Mouse (Mus musculus): ENCODE measurements at regions not wholly inside any gene's neighbourhood (a gene's known extent, or its start where the extent isn't known, plus 50 kb on each side); places are given as distances from the start of the nearest gene placed in this dataset.
A peak's percentile ranks its signal among the peaks of the same experiment; 100 is the strongest.

DNA sequence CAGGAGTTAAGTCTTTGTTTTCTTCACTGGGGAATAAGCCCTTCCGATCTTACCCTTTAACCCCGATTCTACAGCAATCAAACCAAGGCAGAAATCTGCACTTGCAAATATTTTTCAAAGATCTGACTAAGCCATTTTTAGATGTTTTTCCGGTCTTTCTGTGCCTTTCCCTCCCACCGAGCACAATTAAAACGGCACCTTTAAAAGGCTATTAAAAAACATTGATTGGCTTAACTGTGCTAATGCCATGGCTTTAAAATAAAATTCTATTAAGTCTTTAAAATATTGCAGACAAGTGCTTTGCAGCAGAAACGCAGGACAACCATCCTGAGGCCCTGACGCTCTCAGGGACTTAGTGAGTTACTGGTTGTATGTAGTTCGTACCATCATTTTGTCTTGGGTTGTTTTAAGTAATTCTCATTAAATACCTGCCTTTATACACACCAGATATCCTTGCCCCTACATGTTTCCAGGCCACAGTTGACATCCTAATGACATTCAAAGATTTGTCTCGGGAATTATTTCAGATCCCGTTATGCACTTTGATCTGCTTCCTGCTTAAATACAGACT lies 197.6 kb upstream of the Hnrnpa3 start:
- DNase-seq: no peak

DNA sequence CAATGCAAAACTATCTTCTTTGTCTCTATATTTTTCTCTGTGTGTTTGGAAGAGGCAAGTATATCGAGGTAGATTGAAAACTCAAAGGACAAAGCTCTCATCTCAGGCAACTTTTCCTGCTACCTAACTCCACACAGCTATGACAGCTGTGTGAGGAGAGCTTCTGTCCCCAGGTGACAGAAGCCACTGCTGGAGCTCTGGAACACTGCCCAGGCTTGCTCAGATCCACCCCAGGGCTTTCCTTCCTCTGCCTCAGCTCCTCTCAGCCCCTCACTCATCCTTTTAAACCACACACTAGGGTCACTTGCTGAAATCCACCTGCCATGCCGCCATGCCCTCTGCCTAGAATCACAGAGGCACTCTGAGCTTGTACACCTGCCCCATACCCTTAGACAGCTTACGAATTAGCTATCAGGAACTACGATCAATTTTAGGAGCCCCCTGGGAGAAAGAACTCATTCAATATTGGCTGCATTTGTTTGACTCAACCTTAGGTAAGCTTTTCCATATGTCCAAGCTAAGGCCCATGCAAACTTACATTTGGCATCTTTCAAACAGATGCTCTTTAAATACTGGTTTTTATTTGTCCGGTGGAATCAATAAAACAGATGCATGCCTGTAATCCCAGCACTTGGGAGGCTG lies 196.9 kb upstream of the Hnrnpa3 start:
- DNase-seq: no peak

DNA sequence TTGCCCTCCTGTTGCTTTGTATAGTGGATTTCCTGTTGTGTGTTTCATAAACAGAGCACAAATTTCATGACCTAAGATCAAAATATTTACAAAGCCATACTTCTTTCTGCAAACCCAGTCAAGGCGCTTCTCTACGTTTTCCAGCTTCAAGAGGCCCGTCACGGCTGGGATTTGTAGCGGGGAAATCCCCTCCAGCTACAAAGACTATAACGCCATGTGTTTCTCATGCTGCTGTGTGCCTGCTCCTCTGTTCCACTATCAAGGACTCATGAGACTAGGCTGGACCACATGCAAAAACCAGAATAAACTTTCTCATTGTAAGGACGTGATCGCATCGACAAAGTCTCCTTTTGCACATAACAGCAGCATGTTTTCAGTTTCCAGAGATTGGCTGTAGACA lies 196.0 kb upstream of the Hnrnpa3 start:
- no peak for DNase-seq

DNA sequence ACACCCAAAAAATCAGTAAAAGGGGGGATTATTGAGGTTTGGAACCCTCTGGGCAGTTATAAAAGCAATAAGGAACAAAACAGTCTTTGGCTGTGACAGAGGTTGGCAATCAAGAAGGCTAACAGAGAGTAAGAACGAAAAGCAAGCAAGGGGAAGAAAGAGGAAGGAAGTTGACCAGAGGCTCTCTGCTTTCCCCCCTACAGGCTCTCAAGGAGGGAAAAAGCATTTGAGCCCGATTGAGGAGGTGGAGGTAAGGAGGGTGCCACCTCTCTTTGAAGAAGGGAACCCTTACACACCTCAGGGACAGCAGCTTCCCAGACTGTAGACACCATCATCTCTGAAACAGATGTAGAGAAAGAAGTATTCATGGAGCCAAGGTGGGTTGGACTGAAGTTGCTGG lies 194.6 kb upstream of the Hnrnpa3 start:
- no peak for DNase-seq

DNA sequence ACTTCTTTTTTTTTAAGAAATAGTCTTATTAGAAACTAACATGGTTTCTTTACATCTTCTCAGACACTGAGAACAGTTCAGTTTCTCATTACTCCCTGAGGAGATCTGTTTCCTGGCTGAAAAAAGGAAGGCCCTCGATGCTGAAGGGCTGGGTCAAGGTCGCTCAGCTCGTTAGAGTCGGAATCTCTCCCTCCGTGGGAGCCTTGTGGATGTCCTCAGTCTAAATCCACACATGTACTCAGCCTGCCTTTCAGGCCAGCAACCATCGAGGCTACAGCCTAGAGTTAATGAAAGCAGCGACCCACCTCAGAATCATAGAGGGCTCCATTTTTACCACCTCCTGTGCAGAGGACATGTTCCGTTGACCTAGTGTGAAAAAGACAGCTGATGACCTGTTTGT lies 190.2 kb upstream of the Hnrnpa3 start:
- DNase-seq: no peak

DNA sequence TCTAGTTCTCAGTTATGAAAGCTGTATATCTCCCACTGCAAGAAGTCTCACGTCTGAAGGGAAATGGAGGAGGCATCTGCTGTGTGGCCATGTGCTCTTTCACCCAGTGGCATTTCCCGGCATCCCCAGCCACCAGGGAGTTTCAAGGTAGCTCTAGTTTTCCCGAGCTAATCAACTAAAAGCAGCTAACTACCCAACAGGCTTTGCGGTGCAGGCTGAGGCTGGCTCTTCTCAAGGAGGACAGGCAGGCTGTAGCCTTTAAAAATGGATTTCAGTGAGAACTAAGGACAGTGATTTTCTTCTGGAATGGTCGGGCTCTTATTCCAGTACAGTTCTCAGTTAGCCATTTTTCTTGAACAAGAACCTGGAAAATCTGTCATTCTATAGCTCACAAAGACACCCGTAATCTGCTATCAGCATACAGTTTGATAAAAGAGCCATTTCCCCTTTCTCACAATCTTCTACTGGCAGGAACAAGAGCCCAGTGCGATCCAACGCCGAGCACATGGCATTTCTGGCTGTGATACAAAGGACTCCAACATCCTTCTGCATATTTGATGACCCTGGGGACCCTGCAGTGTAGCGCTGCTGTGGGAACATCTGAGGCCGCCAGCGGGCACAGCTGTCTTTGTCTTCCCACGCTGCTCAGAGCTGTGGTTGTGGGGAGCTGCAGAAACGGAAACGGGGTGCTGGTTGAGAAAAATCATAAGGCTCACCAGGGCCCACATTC lies 188.9 kb upstream of the Hnrnpa3 start:
- DNase-seq: peak; percentile 5

DNA sequence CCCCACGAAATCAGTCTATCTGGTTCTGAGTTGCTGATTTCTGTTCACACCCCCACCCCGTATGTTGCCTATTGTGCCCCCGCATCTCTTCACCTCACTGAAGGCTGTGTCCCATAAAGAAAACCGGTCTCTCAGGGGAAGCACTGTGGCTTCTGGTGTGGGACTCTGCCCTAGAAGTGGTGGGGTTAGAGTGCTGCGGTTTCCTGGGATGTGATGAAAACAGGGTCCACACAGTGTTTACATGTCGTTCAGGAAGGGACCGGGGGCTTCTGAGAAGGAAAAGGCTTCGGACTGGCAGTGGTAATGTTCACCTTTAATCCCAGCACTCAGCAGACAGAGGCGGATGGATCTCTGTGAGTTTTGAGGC lies 188.4 kb upstream of the Hnrnpa3 start:
- DNase-seq: no peak

DNA sequence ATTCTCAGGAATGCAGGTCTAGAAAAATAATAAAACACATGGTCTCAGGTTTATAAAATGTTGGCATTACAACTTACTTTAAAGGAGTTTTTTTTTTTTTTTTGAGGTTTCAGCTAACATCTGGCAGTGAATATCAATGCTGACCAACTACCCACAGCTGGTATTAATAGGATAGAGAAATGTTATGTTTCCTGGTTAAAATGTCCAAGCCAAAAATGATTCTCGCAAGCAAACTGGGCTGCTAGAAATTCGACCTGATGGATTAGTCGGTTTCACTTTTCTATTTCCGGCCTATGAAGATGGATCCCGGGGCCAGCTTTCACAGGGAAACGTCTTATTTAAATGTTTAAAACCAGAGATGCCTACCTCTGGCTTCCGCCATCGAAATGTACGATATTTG lies 186.6 kb upstream of the Hnrnpa3 start:
- no peak for DNase-seq

DNA sequence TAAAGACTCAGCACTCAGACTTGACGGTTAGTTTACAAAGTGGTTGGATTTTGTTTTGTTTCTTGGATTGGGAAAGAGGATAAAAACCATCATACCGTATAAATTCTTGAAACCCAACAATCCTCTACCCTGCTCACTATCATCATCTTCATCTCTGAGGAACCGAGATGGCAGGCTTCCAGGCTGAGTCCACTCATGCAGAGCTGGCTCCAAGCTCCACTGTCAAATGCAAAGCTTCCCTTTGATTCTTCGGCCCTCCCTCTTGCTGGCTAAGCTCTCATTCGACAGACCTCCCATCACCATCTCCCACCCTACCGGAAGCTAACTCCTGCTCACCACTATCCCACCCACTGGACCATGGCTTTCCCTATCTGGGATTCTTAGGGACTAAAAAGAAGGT lies 184.6 kb upstream of the Hnrnpa3 start:
- no peak for DNase-seq

DNA sequence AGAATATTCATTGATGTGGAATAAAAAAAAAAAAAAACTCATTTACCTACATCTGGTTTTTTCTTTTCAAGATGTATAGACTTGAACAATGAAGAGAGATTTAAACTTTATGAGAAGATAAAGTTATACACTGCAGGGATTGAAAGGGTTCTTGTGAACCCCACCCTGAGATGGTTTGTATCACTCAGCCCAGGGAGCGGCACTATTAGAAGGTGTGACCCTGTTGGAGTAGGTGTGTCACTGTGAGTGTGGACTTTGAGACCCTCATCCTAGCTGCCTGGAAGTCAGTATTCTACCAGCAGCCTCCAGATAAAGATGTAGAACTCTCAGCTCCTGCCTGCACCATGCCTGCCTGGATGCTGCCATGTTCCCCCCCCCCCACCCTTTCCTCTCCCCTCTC lies 182.7 kb upstream of the Hnrnpa3 start:
- no peak for DNase-seq

DNA sequence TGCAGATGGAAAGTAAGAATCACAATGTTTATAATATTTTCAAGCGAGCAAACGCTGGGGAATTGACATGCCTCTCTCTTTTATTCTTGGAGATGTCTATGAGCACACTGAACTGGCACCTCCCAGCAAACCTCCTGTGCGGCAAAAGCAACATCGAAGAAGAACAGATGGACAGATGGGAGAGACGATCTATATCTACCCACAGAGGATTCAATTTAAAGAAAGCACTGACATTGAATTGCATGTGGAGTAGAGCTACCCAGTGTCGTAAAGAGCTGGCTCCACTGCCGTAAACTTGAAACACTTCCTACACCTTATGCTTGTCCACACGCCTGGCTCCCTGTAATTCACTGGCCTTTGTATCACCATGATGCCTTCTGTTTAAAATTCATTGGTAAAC lies 182.0 kb upstream of the Hnrnpa3 start:
- DNase-seq: no peak

DNA sequence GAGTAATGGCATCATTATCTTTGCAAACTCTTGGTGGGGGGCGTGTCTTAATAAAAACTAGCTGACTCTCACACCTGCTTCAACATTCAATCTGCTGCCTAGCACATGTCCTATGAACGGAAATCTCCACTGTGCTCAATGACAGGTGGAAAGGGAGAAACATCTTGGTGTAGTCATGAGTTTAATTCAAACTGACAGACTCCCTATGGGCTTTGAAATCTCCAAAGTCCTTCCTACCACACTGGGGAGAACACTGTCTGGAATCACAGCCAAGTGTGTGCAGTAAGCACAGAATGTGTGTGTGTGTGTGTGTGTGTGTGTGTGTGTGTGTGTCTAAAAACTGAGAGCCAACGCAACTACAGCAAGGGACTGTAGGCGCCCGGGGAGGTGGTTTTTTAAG lies 179.5 kb upstream of the Hnrnpa3 start:
- no peak for DNase-seq

DNA sequence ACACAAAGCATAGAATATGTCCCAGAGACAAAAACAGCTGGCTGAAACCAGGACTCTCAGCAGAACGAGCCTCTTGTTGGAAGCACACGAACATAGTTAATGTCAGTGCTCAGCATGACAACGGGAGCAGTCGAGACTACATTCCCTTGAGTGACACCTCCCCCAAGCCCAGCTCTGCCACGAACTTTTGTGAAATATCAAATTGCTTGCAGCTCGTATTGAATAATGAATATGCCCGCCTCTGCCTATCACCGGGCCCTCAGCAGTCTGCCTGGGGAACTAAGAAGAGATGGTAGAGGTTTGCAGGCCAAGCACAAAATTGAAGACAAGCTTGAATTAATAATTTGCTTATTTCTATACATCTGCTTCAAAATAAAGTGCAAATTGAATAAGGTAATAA lies 177.2 kb upstream of the Hnrnpa3 start:
- DNase-seq: no peak

DNA sequence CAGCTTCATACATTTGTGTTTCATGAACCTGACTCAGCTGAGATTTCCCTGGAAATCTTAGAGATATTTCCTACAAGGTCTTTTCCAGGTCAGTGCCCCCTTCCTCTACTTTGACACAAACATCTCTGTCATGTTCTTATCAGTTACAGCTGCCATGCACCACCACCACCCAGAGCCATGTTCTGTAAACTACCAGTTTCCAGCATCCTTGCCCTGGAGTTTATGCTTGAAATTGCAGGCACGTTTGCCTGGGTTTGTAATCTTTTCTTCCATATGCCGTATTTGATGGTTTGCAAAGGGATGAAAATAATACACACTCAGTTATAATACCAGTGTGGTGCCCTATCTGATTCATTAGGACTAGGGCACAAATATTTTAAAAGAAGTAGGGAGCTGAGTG lies 176.6 kb upstream of the Hnrnpa3 start:
- DNase-seq: no peak

DNA sequence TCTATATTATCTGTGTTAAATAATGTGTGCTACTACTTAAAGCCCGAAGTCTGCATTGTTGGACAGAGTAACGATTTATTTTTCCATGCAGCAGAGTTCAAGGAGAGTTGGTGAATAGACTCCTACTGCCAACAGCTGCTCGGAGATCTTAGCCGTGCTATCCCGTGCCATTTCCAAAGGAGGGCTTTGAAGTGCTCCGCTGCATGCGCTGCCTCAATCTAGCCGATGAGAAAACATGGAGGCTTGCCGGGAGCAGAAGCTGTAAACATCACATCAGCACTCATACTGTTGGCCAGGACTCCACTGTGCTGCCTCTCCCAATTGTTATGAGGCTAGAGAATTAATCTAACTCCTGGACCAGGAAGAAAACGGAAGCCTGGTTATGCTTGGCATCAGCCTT lies 174.1 kb upstream of the Hnrnpa3 start:
- DNase-seq: no peak

DNA sequence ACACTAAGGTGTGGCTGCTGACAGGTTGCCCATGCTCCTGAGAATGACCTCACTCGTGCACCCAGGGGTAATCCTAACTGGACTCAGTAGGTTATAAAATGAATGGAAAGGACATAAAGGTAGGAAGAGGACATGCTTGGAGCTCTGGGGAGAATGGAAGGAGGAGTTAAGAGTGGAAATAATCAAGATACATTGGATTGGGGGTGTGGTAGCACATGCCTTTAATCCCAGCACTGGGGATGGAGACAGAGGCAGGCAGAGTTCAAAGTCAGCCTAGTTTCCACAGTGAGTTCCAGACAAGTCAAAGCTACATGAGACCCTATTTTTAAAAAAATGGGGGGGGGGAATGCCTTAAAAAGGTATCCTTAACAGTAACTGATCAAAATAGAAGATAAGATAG lies 167.9 kb upstream of the Hnrnpa3 start:
- DNase-seq: no peak

DNA sequence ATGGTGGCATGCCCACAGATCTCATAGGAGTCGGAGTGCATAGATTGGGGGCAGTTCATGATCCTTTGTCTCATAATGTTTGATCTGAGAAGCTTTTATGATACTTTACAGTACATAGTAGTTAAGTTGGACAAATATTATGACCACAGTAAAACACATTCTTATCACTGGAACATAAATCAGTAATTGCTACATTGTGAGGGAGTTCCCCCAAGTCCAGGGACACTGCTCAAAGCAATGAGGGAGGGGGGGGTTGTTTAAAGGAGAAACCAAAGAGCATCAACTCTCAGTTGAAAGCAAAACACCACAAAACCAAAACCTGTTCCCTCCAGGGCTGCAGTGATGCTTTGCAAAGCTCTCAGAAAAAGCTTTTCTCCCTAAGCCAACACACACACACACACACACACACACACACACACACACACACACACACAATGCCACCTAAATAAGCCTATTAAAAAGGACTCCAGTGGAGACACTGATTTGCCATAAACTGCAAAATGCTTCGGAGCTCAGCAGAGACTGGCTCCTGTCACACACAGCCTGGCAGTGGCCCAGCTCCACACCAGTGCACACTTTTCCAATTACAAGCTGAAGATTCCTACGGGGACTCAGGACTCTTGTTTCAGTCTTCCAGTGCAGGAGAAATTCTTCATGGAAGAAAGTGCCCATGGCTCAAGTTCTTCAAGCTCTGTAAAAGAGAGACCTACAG lies 167.1 kb upstream of the Hnrnpa3 start:
- no peak for DNase-seq

DNA sequence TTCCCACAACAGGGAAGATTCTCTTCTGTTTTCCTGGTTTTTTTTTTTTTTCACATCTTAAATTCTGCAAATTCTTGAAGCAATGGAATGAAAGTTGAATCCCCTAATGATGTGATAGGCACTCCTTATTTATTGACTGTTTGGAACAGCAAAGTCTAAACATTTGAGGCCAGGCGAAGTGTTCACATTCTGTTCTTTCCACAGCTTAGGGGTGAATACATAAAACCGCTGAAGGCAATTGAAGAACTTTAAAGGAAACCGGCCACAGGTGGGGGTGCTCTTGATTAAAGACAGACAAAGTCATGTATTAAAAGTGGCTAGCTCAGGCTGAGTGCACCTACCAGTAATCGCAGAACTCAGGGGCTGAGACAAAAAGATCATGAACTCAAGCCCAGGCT lies 166.6 kb upstream of the Hnrnpa3 start:
- DNase-seq: no peak

DNA sequence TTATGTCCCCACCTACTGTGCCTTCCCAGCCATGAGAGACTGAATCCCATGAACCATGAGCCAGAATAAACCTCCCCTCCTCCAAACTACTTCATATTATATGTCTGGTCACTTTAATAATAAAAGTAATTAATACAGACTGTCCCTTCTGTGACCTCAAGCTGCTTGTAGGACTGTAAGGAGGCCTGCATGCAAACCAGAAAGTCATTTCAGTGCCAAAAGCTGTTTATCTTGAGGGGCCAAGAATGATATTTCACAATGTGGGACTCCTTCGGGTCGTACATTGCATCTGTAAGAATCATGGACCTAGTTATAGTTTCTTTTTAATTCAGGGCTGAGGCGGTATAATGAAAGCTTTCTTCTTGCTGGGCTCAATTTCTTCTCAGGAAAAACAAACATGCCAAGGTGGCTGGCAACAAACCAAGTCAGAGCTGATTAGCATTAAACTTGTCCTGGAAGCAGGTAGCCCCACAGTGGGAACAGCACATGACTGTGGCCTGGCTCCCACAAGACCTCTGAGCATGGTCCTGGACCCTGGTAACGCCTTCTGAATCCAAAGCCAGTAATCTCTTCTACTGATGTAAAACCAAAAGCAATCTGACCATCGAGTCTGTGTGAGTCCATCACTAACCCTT lies 162.3 kb upstream of the Hnrnpa3 start:
- DNase-seq: no peak

DNA sequence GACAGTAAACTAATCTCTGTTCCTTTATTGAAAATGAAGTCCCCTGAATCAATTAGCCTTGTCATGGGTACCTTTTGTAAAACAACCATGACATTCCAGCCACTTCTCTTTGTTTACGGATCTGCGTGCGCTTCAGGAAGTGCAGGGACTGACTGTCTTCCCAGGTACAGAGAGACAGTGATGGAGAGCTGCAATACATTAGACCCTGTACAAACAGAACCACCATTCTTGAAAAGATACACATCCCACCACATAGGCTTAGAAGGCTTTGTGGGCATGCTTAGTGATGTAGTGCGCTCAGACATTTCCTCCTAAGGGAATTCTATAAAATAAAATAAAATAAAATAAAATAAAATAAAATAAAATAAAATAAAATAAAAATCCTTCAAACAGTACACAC lies 148.8 kb upstream of the Hnrnpa3 start:
- no peak for DNase-seq

DNA sequence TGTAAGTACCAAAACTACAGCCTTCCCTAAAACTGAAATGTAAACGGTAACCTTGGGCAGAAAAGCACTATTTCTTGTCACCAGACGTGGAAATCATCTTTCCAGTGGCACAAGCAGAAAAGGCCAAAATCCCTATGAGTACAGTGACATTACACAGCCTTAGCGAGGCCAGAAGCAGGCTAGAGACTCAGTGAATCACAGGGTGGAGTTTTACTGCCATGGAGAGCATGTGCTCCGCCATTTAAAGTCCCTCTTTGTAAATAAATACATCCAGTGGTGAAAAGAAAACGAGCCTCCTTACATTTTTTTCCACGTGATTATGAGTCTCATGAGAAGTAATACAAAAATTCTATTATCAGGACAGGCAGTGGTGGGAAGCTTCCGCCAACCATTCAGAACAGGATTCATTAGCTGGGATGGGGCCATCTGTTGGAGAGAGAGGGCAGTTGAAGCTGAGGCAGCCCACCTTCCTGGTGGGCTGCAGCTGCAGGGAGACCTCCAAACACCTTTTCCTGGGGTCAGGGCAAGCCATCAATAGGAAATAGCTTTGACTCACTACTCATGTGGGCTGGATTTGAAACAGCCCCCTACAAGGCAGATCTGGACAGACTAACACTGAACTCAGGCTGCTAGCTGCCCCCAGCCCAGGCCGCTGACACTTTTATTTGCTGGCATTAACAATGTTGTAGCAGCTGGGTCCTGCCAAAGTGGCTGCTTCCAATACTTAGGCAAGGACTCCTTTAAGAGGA lies 146.5 kb upstream of the Hnrnpa3 start:
- DNase-seq: no peak

DNA sequence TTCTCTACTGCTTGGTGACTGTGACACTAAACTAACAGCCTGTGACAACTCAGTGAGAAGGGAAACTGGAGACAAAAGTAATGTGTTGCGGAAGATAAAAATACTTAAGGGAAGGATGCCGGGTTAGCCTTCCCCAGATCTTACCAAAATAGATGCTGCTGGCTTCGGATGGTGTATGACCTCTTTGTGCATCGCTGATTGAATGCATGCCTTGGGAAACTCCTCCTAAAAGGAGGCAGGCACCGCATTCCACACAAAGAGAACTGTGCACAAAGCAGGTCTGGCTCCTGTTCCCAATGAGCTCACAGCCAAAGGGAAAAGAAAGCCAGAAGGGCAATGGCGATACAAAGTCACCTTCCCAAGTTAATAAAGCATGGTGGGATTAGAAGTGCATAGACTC lies 144.9 kb upstream of the Hnrnpa3 start:
- DNase-seq: no peak

DNA sequence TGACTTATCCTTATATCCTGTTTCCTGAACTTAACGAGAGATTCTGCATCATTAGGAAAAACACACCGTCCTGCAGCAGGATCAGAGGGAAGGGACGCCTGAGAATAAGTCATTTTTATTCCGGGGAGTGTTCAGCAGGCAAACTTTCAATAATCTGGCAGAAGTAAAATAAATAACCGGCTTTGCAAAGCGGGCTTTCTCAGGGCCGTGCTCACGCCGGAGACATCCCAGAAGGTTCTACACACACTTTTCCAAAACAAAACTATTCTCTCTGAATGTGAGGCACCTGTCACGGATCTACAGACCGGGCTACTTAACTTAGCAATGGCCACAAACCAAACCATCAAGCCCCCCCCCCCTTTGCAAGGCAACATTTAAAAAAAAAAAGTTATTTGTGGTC lies 142.8 kb upstream of the Hnrnpa3 start:
- no peak for DNase-seq
